Mouse (Mus musculus): ENCODE data around the gene Usp12. TPM values are rescaled to one million over a fixed set of nuclear protein-coding genes. Genes with fewer than 3 reads are reported as not detected.

Gene Usp12
- total RNA-seq (2022) = 10 to 100 TPM; 24.9 to 38.1 (median 31.0) TPM

GRCm38 (mm10) chr5:146794853-146795252 lies at the start of gene Usp12:
Usp12 (minus strand) TSS chr5:146795006.
- DNase-seq = peak; percentile 96

- no peak for DNase-seq
Observed at GRCm38 (mm10) chr5:146844301-146844941, 49.6 kb upstream of the Usp12 start.

- DNase-seq = no peak
Observed at GRCm38 (mm10) chr5:146841996-146842395, 47.2 kb upstream of the Usp12 start.

GRCm38 (mm10) chr5:146841301-146841700 lies 46.5 kb upstream of the Usp12 start:
- DNase-seq = no peak

- DNase-seq = no peak
Observed at GRCm38 (mm10) chr5:146840422-146840821, 45.6 kb upstream of the Usp12 start.

GRCm38 (mm10) chr5:146839760-146840159 lies 45.0 kb upstream of the Usp12 start:
- no peak for DNase-seq

GRCm38 (mm10) chr5:146838836-146839648 lies 44.2 kb upstream of the Usp12 start:
- DNase-seq = no peak

GRCm38 (mm10) chr5:146837967-146838720 lies 43.3 kb upstream of the Usp12 start:
- no peak for DNase-seq

GRCm38 (mm10) chr5:146834959-146835358 lies 40.2 kb upstream of the Usp12 start:
- DNase-seq = no peak

- no peak for DNase-seq
Observed at GRCm38 (mm10) chr5:146833673-146834201, 38.9 kb upstream of the Usp12 start.

- DNase-seq = peak; percentile 92
Observed at GRCm38 (mm10) chr5:146832769-146833448, 38.1 kb upstream of the Usp12 start, which contains the start of gene Rpl21. Rpl21 (plus strand) TSS chr5:146832890.

- DNase-seq = no peak
Observed at GRCm38 (mm10) chr5:146832435-146832768, 37.6 kb upstream of the Usp12 start.

GRCm38 (mm10) chr5:146829528-146829927 lies 34.7 kb upstream of the Usp12 start:
- no peak for DNase-seq

- DNase-seq = no peak
Observed at GRCm38 (mm10) chr5:146823005-146823404, 28.2 kb upstream of the Usp12 start.

- DNase-seq = peak; percentile 70
Observed at GRCm38 (mm10) chr5:146818906-146819623, 24.3 kb upstream of the Usp12 start.

- no peak for DNase-seq
Observed at GRCm38 (mm10) chr5:146817583-146817982, 22.8 kb upstream of the Usp12 start.

GRCm38 (mm10) chr5:146815394-146815793 lies 20.6 kb upstream of the Usp12 start:
- no peak for DNase-seq

- DNase-seq = no peak
Observed at GRCm38 (mm10) chr5:146813421-146813820, 18.6 kb upstream of the Usp12 start.

- no peak for DNase-seq
Observed at GRCm38 (mm10) chr5:146812866-146813265, 18.1 kb upstream of the Usp12 start.

- no peak for DNase-seq
Observed at GRCm38 (mm10) chr5:146809951-146810350, 15.1 kb upstream of the Usp12 start.

- DNase-seq = no peak
Observed at GRCm38 (mm10) chr5:146806004-146806430, 11.2 kb upstream of the Usp12 start.

- no peak for DNase-seq
Observed at GRCm38 (mm10) chr5:146798031-146798430, 3.2 kb upstream of the Usp12 start.

Measured in adrenal gland, adult 8-10 months (tissue).